Mouse (Mus musculus): Measurements from ENCODE around the gene Nipal3.

GRCm38 (mm10) chr4:135433443-135434394 lies 61.1 kb downstream of the Nipal3 start, which contains the start of gene Rcan3:
- TF ChIP-seq CTCF (conservative IDR thresholded peaks at IDR 0.05 in 1 of 2, IDR thresholded peaks at IDR 0.05 in 1 of 2; ENCODE audit: low read depth in 2 of 2, low read length in 2 of 2) (peak in 1 of 2 experiments; percentile 26; a peak in 1 of 4 replicates), USF1 (IDR thresholded peaks at IDR 0.05; ENCODE audit: low read depth, low read length) (peak; percentile 49), NELFE (IDR thresholded peaks at IDR 0.05; ENCODE audit: low read depth, low read length) (peak; percentile 67), GABPA (IDR thresholded peaks at IDR 0.05; ENCODE audit: insufficient replicate concordance, low read depth, low read length) (no peak), RAD21 (IDR thresholded peaks at IDR 0.05; ENCODE audit: low read depth, low read length) (no peak), KAT2A (IDR thresholded peaks at IDR 0.05; ENCODE audit: insufficient replicate concordance, low read length) (no peak)

Measured in CH12.LX (cell line).